Mouse (Mus musculus): ENCODE results near the gene Sgsm3.
A peak's percentile ranks its signal among the peaks of the same experiment; 100 is the strongest.

Sgsm3 gene

GRCm38 (mm10) chr15:80981176-80981575, 3.6 kb downstream of the Sgsm3 start:
- DNase-seq = no peak

- DNase-seq = no peak
Observed at GRCm38 (mm10) chr15:80983264-80983663, 5.7 kb downstream of the Sgsm3 start.

DNA sequence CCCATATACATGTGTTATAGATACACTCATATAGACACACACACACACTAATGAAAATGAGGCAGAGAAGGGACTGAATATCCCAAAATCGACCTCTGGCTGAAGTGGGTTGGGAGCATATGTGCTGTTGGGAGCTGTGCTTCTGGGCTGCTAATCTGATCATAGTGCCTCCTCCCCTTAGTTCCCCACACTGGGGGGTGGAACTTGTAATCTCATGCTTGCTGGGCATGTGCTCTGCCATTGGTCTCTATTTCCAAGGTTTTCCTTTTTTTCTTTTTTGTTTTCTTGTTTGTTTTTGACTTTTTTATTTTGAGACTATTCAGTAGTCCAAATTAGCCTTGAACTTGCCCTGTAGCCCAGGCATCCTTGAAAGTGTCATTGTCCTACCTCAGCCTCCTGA, 10.8 kb downstream of the Sgsm3 start:
- no peak for DNase-seq

DNA sequence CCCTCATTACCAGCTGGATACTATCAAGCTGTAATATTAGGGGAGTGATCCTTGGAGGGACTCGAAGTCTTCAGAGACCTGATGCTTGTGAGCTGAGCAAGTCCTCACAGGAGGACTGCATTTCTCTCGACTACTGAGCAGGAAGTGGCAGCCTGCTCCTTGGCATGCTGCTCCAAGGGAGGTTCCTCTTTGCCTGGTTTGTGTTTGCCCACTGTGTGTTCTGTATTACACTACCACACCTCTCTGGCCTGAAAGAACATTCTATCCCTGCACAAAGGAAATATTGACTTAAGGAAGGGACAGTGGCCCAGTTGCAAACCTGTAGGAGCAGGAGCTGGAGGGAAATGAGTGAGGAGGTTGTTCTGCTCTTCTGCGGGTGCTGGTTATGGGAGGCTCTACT, 12.1 kb downstream of the Sgsm3 start:
- peak; percentile 50 for DNase-seq

DNA sequence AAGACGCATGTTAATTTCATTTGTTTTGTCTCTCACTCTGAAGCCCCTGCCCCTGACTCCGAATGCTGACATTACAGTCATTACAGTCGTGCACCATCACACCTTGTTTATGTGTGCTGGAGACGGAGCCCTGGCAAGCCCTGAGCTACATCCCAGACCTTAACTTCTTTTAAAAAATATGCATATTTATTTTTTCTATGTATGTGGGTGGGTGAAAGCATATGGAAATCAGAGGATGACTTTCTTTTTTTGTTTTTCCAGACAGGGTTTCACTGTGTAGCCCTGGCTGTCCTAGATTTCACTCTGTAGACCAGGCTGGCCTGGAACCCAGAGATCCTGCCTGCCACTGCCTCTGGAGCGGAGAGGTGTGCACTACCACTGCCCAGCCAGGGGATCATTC, 17.4 kb downstream of the Sgsm3 start:
- no peak for DNase-seq

DNA sequence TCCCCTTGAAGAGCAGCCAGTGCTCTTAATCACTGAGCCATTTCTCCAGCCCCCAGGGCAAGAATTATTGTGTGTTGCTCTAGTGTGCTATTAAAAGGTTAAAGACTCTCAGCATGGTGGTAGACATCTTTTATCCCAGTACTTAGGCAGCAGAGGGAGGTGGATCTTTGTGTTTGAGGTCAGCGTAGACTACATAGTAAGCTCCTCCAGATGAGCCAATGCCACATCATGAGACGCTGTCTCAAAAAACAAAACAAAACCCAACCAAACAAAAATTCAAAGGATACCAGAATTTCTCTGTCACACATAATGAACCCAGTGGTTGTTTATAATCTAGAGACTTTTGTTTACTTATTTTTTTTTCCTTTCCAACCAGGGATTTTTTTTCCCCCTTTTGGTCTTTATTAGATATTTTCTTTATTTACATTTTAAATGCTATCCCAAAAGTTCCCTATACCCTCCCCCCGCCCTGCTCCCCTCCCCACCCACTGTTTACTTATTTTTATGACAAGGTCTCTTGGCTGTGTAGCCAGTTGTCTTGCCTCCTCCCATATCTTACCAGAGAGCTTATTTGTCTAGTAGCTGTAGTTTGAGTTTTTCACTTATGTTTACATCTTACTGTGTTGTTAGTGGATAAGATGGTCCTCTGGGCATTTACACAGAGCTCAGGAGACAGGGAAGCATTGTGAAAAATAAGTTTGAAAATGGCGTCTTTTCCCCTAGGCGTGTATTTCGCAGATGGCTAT, 18.7 kb downstream of the Sgsm3 start:
- no peak for DNase-seq

DNA sequence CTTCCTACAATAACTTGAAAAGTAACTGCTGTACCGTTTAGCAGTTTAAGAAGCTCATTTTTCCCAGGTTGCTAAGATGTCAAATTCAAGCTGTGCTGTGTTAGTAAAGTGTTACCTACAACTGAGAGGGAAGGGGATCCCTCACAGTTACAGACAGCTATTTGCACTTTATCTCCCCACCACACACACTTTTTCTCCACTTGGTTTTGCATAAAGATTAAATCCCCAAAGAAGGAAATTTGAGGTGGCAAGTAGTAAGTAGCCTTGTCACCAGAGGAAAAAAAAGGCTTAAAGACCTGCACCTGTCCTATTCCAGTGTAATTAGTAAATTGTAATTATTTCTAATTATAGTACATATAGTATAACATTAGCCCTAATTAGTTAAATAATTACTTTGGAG, 19.5 kb downstream of the Sgsm3 start:
- DNase-seq = no peak

- no peak for DNase-seq
Observed at GRCm38 (mm10) chr15:81000419-81001138, 23.0 kb downstream of the Sgsm3 start.

DNA sequence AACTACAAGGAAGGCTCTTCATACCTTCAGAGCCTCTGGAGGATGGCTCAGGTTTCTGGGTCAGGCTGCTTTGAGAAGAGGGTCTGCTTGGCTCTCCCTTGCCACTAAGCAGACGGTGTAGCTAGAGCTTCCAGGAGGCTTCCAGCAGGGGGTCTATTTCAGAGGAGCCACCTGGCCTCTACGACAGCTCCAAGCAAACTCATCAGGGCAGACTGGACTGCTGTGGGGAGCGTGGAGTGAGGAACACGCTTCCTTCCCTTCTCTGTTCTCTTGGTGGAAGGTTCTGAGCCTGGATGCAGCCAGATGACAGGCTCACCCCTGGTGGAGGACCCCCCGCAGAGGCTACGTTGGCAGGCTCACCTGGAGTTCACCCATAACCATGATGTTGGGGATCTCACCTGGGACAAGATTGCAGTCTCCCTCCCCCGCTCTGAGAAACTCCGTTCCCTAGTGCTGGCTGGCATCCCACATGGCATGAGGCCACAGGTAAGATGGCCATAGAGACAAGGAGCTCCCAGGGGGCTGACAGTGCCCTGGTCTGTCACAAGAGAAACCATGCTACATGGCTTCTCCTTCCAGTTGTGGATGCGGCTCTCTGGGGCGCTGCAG, 28.7 kb downstream of the Sgsm3 start:
- no peak for DNase-seq

DNA sequence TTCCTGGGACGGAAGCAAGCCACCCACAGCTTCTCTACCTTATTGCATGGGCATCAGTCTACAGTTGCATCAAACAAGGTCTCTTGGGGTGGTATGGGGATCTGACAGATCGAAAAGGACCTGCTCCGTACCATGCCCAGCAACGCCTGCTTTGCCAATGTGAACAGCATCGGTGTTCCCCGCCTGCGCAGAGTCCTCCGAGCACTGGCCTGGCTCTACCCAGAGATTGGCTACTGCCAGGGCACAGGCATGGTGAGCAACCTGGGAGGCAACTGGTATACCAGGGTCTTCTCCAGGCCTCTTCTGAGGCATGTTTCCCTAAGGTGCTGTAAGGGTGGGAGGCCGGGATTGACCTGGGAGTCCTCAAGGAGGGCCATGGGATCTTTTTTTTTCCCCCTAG, 29.8 kb downstream of the Sgsm3 start:
- DNase-seq = no peak

DNA sequence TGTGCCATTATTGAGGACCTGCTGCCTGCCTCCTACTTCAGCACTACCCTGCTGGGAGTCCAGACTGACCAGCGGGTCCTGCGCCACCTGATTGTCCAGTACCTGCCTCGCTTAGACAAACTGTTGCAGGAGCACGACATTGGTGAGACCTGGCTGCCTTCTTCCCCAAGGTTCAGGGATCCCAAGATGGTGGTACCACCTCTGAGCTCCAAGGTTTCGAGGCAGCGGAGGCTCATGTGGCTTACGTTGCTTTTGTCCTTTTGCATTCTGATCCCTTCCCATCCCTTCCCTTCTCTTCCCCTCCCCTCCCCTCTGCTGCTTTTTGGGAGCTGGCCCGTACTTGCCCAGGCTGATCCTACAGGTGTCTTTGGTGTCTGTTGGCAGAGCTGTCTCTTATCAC, 30.3 kb downstream of the Sgsm3 start:
- no peak for DNase-seq

DNA sequence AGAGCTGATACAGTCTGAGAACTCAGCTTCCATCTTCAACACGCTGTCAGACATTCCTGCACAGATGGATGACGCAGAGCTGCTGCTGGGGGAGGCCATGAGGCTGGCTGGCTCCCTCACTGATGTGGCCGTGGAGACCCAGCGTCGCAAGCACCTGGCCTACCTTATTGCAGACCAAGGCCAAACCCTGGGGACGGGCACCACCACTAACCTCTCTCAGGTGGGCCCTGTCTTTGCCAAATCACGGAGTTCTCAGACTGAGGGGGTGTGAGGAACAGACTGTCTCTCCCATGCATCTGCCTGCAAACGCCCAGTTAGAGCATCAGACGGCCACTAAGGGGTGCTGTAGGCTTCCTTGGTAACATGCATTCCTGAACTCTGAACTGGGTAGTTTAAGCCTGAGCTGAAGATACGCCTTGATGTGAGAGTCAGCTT, 31.1 kb downstream of the Sgsm3 start:
- peak; percentile 36 for DNase-seq

- no peak for DNase-seq
Observed at GRCm38 (mm10) chr15:81010114-81010513, 32.5 kb downstream of the Sgsm3 start.

DNA sequence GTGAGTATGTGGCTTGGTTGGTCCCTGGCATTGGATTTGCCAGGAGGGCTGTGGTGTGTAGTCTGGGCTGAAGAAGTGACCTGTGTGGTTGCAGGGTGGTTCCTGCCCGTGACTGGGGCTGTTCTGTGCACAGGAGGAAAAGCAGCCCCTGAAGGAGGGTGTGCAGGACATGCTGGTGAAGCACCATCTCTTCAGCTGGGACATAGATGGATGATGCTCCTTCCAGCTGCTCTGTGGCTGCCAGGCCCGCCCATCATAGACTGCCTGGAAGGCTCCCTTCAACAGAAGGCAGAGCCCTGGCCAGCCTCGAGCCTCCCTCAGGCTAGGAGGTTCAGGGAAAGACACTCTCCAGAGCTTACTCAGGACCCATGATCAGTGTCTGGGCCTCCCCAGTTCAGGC, 34.0 kb downstream of the Sgsm3 start:
- DNase-seq = no peak

DNA sequence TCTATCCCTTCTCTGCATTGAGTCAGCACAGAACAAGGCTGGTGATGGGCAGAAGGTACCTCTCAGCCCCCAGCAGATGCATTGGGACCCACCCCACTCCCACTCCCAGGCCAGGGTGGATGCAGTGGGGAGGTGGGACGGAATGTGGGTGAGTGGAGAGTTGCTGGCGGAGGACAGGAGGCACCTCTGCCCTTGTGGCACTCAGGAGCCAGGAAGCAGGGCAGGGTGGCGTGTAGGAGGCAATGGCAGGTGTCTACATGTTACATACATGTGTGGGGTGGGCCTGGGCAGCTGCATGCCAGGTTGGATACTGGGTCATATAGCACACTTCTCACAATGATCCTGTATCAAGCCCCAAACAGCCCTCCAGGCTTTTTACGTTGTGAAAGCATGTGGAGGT, 34.8 kb downstream of the Sgsm3 start:
- DNase-seq = no peak

DNA sequence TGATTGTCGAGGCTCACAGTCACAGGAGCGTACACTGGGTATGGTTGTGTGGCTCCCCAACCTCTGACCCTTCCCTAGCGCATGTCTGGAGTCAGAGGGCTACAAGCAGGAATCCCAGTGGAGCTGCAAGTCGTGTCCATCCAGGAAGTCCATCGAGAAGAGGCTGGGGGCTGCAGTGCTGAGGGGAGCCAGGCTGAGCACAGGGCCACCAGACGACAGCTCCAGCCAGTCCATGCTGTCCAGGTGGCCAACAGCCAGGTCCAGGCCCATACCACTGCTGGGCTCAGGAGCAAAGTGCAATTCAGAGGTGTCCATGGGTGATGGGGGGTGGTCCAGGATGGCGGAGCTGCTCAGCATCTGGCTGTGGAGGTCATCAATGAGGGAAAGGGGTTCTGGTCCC, 35.6 kb downstream of the Sgsm3 start:
- DNase-seq = no peak

- no peak for DNase-seq
Observed at GRCm38 (mm10) chr15:81015068-81015744, 37.6 kb downstream of the Sgsm3 start.

GRCm38 (mm10) chr15:81016488-81016887, 38.9 kb downstream of the Sgsm3 start:
- DNase-seq = no peak

DNA sequence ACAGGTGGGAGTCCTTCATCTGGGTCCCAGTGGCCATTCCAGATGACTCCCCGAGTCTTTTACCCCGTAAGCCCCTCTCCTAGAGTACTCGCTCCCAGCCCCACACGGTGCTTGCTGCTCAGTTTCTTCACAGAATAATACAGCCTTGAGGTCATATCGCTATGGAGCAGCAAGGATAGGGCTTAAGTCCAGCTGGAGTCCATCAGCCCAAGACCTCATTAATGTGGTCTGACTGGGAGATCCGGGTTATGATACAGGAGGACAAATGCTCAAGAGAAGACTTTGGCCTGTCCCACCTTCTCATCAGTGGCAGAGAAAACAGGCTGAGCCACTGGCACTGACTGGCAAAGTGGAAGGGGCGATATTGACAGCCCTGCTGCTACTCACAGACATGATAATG, 39.7 kb downstream of the Sgsm3 start:
- DNase-seq = peak; percentile 47

DNA sequence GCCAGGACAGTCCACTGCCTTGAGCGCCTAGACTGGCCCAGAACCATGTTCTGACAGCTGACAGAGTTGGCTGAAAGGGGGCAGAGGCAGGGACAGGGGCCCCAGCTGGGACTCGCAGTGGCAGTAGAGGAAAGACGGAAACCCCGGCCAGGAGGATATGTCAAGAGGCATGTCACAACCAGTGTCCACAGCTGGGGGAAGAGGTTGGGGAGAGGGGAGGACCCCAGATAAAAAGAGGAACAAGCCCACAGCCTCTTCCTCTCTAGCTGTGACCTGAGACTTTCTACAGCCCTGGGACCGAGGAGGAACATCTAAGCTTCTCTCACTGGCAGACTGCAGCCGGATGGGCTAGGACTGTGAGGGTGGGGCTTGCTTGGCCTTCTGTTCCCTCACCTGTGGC, 43.8 kb downstream of the Sgsm3 start:
- DNase-seq = no peak

- DNase-seq = no peak
Observed at GRCm38 (mm10) chr15:81022437-81022836, 44.9 kb downstream of the Sgsm3 start.

DNA sequence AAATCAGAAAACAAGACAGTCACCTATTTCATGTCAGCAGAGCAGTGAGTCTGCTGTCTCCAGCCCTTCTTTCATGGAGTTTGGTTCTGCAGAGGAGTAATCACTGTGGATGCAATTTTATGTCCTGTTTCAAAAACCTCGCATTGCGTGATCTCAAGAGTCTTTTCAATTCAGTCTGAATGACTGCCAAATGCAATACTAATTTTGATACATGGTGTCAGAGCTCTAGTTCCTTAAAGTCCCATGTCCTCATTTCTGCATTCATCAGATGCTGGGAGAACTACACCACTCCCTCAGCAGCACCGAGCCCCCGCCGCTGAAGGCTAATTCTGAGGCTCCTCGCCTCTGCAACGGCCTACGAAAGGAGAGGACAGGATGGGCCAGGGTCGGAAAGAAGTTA, 46.3 kb downstream of the Sgsm3 start:
- DNase-seq = no peak

DNA sequence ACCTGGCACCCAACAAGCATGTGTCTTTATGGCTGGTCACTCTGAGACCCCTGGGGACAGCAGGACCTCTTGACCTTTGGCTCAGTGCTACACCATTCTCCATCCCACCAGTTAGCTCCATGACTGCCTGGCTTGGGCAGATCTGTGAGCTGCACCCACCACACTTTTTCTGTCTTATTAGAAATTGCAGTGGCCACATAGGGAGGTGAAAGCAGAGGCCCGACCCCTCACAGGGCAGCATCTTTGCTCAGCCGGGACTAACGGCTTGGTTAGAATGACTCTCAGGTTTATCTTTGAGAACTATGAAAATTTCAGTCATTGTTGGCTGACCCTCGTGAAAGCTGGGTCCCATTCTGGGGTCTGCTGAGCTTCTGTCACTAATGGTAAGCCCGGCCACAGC, 49.3 kb downstream of the Sgsm3 start:
- no peak for DNase-seq
